Mouse (Mus musculus) spleen, adult 2 months (tissue): ENCODE measurements around the gene Hsd17b1. TPM values are rescaled to one million over a fixed set of nuclear protein-coding genes. Genes with fewer than 3 reads are reported as not detected.
"Not testable (repeated sequence)": the region's sequence is repeated elsewhere in the genome, so short reads cannot be mapped to it uniquely, and the experiment has no call there.

Experiments used
- DNase-seq, 2 experiments: peaks; one replicate each; pipeline versions ENCODE4 v3.0.0 to v3.0.0-alpha.2; 2012 to 2021; ENCODE audit warnings: low spot score in 2 of 2, low read depth in 1 of 2
- H3K27ac ChIP-seq: fragments of 200-500 bp; 2 replicates; pipeline ENCODE4 v1.5.1; 2012; ENCODE audit warnings: low read length, inconsistent platforms; ENCODE audit not compliant: insufficient read depth
- H3K27me3 ChIP-seq: fragments of 200-500 bp; 2 replicates; pipeline ENCODE4 v1.6.1; 2012; ENCODE audit warnings: mild to moderate bottlenecking, moderate library complexity, low read length, inconsistent platforms; ENCODE audit not compliant: control insufficient read depth, insufficient read depth
- H3K36me3 ChIP-seq: fragments of 200-500 bp; 2 replicates; pipeline ENCODE4 v1.6.1; 2012; ENCODE audit warnings: mild to moderate bottlenecking, low read length, inconsistent platforms; ENCODE audit not compliant: control insufficient read depth, insufficient read depth
- H3K4me1 ChIP-seq: fragments of 200-500 bp; 2 replicates; pipeline ENCODE4 v1.6.1; 2011; ENCODE audit warnings: inconsistent platforms; ENCODE audit not compliant: control insufficient read depth, insufficient read depth, insufficient read length
- H3K4me3 ChIP-seq: fragments of 200-500 bp; 2 replicates; pipeline ENCODE4 v1.5.1; 2011; ENCODE audit warnings: mild to moderate bottlenecking, inconsistent platforms; ENCODE audit not compliant: insufficient read depth, insufficient read length; ENCODE audit errors: extremely low read depth
- CTCF ChIP-seq: fragments of 200-500 bp; IDR thresholded peaks from 2 replicates; pipeline ENCODE4 v1.5.1; 2011; ENCODE audit warnings: mild to moderate bottlenecking, inconsistent platforms; ENCODE audit not compliant: insufficient read depth, insufficient read length, insufficient replicate concordance; ENCODE audit errors: extremely low read depth
- POLR2A ChIP-seq: fragments of 200-500 bp; IDR thresholded peaks from 2 replicates; pipeline ENCODE4 v1.6.1; 2011; ENCODE audit warnings: low read depth, low read length, inconsistent platforms
- WGBS: fragments of 180-500 bp; shearing (Covaris S2); methylation state at CpG from one replicate; pipeline ENCODE4 v1.1.7; 2018; 5-methylcytosine and 5-hydroxymethylcytosine counted together
- polyA plus RNA-seq: library from polyadenylated mRNA; depleted of rRNA; stranded (reverse); fragments of >200 nt; gene quantifications from 2 replicates; pipeline ENCODE4 v1.2.3, GENCODE M21; 2012

Hsd17b1 gene
- polyA plus RNA-seq, 1 experiment = 1.2 TPM

- Histone ChIP-seq H3K4me1 (peaks cover 10% of the 10 kb centered on the region; the same call in 1 of the 2 replicates), H3K27me3 (no peaks in the 10 kb centered on the region), H3K27ac (no peak overlapping the region), H3K36me3 (peaks cover 3% of the 10 kb centered on the region), H3K4me3 (no peak overlapping the region)
- DNase-seq = no peak
- 91% methylated on average over 4 of the region's 4 CpGs for WGBS
- TF ChIP-seq CTCF (no peak), POLR2A (no peak)
Measured at GRCm38 (mm10) chr11:101111178-101111577, 33.0 kb downstream of the Hsd17b1 start.

GRCm38 (mm10) chr11:101112186-101112585, 34.0 kb downstream of the Hsd17b1 start:
- H3K27ac ChIP-seq = no peak overlapping the region
- H3K36me3 ChIP-seq = peaks cover 2% of the 10 kb centered on the region
- peaks cover 14% of the 10 kb centered on the region for H3K4me1 ChIP-seq
- H3K4me3 ChIP-seq = no peak overlapping the region
- 96% methylated on average over 3 of the region's 3 CpGs for WGBS
- DNase-seq = no peak
- TF ChIP-seq POLR2A = no peak
- TF ChIP-seq CTCF = no peak
- H3K27me3 ChIP-seq = no peaks in the 10 kb centered on the region

GRCm38 (mm10) chr11:101115564-101115963, 37.4 kb downstream of the Hsd17b1 start:
- H3K4me3 ChIP-seq = no peak overlapping the region
- peaks cover 21% of the 10 kb centered on the region for H3K4me1 ChIP-seq
- TF ChIP-seq POLR2A (no peak), CTCF (no peak)
- WGBS = 36% methylated on average over 2 of the region's 2 CpGs
- no peak overlapping the region for H3K27ac ChIP-seq
- DNase-seq = peak; percentile 35 to 65
- peaks cover 2% of the 10 kb centered on the region for H3K36me3 ChIP-seq
- no peaks in the 10 kb centered on the region for H3K27me3 ChIP-seq

GRCm38 (mm10) chr11:101118105-101118504, 39.9 kb downstream of the Hsd17b1 start:
- peaks cover 2% of the 10 kb centered on the region for H3K36me3 ChIP-seq
- 36% methylated on average over 4 of the region's 4 CpGs for WGBS
- peaks cover 21% of the 10 kb centered on the region for H3K4me1 ChIP-seq
- no peak for DNase-seq
- H3K27ac ChIP-seq = no peak overlapping the region
- TF ChIP-seq POLR2A (no peak), CTCF (no peak)
- peak overlapping the region; percentile 28; the same call in 1 of the 2 replicates for H3K4me3 ChIP-seq
- no peaks in the 10 kb centered on the region for H3K27me3 ChIP-seq

DNA sequence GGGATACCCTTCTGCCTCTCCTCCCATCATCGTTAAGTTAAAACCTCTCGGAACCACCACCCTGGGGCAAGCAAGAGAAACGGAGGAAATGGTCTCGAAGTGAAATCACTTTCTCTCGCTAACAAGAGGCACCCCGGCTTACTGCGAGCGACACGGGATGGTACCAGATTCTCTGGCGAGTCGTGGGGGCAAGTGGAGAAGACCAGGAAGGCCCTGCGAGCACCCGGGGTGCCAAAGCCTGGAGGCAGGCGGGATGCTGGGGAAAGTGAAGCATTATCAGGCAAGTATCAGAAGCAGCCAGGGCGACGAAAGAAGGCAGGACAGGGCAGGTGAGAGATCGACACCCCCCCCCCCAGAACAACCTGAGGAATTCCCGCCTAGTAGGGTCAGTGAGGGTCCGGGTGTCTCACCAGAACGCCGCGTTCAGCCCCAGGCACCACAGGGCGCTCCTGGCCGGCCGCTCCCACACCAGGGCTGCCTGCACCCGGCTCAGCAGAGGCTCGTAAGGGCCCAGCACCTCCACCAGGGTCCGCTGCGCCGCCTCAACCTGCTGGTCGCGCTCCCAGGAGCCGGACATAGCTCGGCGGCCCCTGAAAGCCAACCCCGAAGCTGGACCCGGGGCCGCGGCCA, 41.0 kb downstream of the Hsd17b1 start:
- no peak for TF ChIP-seq CTCF
- TF ChIP-seq POLR2A = no peak

DNA sequence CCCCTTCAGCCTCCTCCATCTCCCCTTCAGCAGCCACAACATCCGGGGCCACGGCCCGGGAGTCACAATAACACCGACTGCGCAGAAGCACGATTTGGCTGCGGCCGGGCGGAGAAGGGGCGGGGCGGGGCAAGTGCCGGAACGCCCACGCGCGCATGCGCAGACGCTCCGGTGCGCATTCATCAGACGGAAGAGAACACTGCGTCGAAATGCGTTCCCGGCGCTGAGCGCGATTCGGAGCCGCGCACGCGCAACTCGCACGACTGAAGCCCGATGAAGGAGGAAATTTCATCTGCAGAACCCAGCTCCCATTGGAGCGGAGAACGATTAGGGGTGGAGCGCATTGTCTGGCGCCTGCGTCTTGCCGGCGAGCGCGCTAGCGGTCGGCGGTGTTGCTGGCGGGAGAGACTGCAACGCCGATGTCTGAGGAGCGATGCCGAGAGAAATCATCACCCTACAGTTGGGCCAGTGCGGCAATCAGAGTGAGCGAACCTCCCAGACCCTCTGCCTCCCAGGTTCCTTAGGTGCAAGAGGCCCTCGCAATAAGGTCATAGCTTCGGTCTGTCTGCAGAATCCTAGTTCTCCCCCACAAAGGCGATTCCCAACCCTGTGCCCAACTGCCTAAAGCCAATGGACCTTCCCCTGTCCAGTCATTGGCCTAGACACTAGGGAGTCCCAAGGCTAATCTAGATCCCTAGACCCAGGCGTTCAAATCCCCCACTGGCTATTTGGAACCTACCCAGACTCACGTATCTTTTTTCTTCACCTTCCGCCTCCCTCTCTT, 41.7 kb downstream of the Hsd17b1 start, which contains the start of the genes Retreg3 and Tubg1:
Retreg3 (minus strand) TSS at position 133 of the 784 bp plus-strand sequence.
Tubg1 (plus strand) TSS at position 178 of the 784 bp plus-strand sequence.
- peaks cover 2% of the 10 kb centered on the region for H3K36me3 ChIP-seq
- H3K27ac ChIP-seq = peak within 1 kb of the TSS; percentile 92
- H3K27me3 ChIP-seq = no peaks in the 10 kb centered on the region
- peak; percentile 98 to 99 for DNase-seq
- peak within 1 kb of the TSS; percentile 82 for H3K4me3 ChIP-seq
- under 1% methylated on average over 61 of the region's 61 CpGs for WGBS
- TF ChIP-seq CTCF (peak; percentile 8; the same call in 1 of the 2 replicates), POLR2A (peak; percentile 89)
- peaks cover 18% of the 10 kb centered on the region for H3K4me1 ChIP-seq

More for the DNA sequence above, 41.0 kb downstream of the Hsd17b1 start:
- peaks cover 2% of the 10 kb centered on the region for H3K36me3 ChIP-seq
- peak overlapping the region; percentile 92 for H3K27ac ChIP-seq
- peak overlapping the region; percentile 82 for H3K4me3 ChIP-seq
- WGBS = 1% methylated on average over 39 of the region's 39 CpGs
- H3K4me1 ChIP-seq = peaks cover 21% of the 10 kb centered on the region
- DNase-seq = no peak
- H3K27me3 ChIP-seq = no peaks in the 10 kb centered on the region

DNA sequence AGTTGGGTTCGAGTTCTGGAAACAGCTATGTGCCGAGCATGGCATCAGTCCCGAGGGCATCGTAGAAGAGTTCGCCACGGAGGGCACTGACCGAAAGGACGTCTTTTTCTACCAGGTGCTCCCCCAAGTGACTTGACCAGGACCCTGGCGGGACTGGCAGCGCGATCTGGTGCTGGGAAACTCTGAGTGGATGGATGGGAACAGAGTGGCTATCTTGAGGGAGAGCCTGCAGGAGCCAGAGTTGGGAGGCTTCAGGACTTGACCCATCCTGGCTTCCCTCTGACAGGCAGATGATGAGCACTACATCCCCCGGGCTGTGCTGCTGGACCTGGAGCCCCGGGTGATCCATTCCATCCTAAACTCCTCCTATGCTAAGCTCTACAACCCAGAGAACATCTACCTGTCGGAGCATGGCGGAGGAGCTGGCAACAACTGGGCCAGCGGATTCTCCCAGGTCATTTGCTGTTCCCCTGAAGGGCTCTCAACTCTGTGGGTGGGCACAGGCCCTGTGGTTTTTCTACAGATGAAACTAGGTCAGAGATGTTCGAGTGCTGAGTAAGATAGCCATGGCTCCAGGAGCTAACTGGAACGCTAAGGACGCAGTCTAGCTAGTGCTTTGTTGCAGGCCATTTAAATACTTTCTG, 42.5 kb downstream of the Hsd17b1 start:
- peaks cover 16% of the 10 kb centered on the region for H3K4me1 ChIP-seq
- peak overlapping the region; percentile 72; the same call in 1 of the 2 replicates for H3K4me3 ChIP-seq
- WGBS = 29% methylated on average over 19 of the region's 19 CpGs
- H3K27me3 ChIP-seq = no peaks in the 10 kb centered on the region
- peaks cover 2% of the 10 kb centered on the region for H3K36me3 ChIP-seq
- peak overlapping the region; percentile 66; the same call in 1 of the 2 replicates for H3K27ac ChIP-seq
- no peak for TF ChIP-seq POLR2A
- no peak for TF ChIP-seq CTCF
- DNase-seq = no peak

- H3K4me1 ChIP-seq, DNase-seq, H3K4me3 ChIP-seq, H3K27me3 ChIP-seq, H3K27ac ChIP-seq, H3K36me3 ChIP-seq: not testable (repeated sequence)
- 93% methylated on average over 8 of the region's 8 CpGs for WGBS
Measured at GRCm38 (mm10) chr11:101124494-101124893, 46.3 kb downstream of the Hsd17b1 start.

GRCm38 (mm10) chr11:101125008-101125407, 46.8 kb downstream of the Hsd17b1 start:
- not testable (repeated sequence) for H3K27me3 ChIP-seq, H3K27ac ChIP-seq, H3K4me1 ChIP-seq, H3K36me3 ChIP-seq, DNase-seq, H3K4me3 ChIP-seq
- 97% methylated on average over 9 of the region's 9 CpGs for WGBS
